Mouse (Mus musculus) heart, embryonic 16.5 days (tissue): Measurements from ENCODE around the gene Trabd2b. TPM values are rescaled to one million over a fixed set of nuclear protein-coding genes. Genes with fewer than 3 reads are reported as not detected.

Source experiments
- ATAC-seq: fragments of 200-750 bp; cut with Nextera tagmentation; replicated peaks from 2 replicates; pipeline ENCODE4 v1.8.0; 2017; ENCODE audit warnings: moderate number of reproducible peaks; ENCODE audit not compliant: insufficient read depth, low FRiP score; ENCODE audit errors: extremely low read depth
- H3K27ac ChIP-seq: fragments of 300-500 bp; sonication (generic); 2 replicates; pipeline ENCODE4 v1.5.1; 2014; ENCODE audit warnings: mild to moderate bottlenecking, low read length, control low read depth, moderate library complexity
- H3K27me3 ChIP-seq: fragments of 300-500 bp; sonication (generic); 2 replicates; pipeline ENCODE4 v1.6.1; 2014; ENCODE audit warnings: low read length, mixed read lengths; ENCODE audit not compliant: control insufficient read depth, insufficient read depth
- H3K36me3 ChIP-seq: fragments of 300-500 bp; sonication (generic); 2 replicates; pipeline ENCODE4 v1.6.1; 2014; ENCODE audit not compliant: control insufficient read depth, insufficient read depth
- H3K4me1 ChIP-seq: fragments of 300-500 bp; sonication (generic); 2 replicates; pipeline ENCODE4 v1.6.1; 2014; ENCODE audit warnings: low read length, mixed read lengths; ENCODE audit not compliant: control insufficient read depth, insufficient read depth
- H3K4me2 ChIP-seq: fragments of 300-500 bp; sonication (generic); 2 replicates; pipeline ENCODE4 v1.6.1; 2014; ENCODE audit warnings: low read depth, mild to moderate bottlenecking, control low read depth, low read length
- H3K4me3 ChIP-seq: fragments of 300-500 bp; sonication (generic); 2 replicates; pipeline ENCODE4 v1.5.1; 2014; ENCODE audit warnings: mild to moderate bottlenecking, control low read depth, low read length
- H3K9ac ChIP-seq: fragments of 300-500 bp; sonication (generic); 2 replicates; pipeline ENCODE4 v1.6.1; 2014; ENCODE audit warnings: low read length, control low read depth
- H3K9me3 ChIP-seq: fragments of 300-500 bp; sonication (generic); replicated peaks from 2 replicates; pipeline ENCODE4 v1.6.1; 2016; ENCODE audit warnings: low read length; ENCODE audit not compliant: control insufficient read depth
- WGBS: fragments of 180-500 bp; shearing (Covaris S2); extraction: QIAGEN DNeasy Blood & Tissue Kit; methylation state at CpG from one replicate; pipeline ENCODE4 v1.1.7; 2014; 5-methylcytosine and 5-hydroxymethylcytosine counted together
- polyA plus RNA-seq: library from polyadenylated mRNA; unstranded; fragments of >200 nt; fragmentation: Nextera tagmentation; extraction: Ambion mirVana; gene quantifications from 2 replicates; pipeline ENCODE4 v1.2.1, GENCODE M21; 2015

Trabd2b gene
- polyA plus RNA-seq, 1 experiment from 2014 or later, result 3.4 TPM

- no peak for ATAC-seq
- Histone ChIP-seq H3K27ac (no peak overlapping the region), H3K9ac (no peak overlapping the region), H3K4me2 (no peak overlapping the region), H3K4me1 (peaks cover 14% of the 10 kb centered on the region), H3K9me3 (no peaks in the 10 kb centered on the region), H3K36me3 (no peaks in the 10 kb centered on the region), H3K27me3 (peaks cover 63% of the 10 kb centered on the region), H3K4me3 (no peak overlapping the region)
- WGBS, result 81% methylated on average over 2 of the region's 2 CpGs
Measured at GRCm38 (mm10) chr4:114420154-114420553, 13.6 kb downstream of the Trabd2b start.

GRCm38 (mm10) chr4:114423084-114423483 is 16.6 kb downstream of the Trabd2b start:
- Histone ChIP-seq H3K36me3 (no peaks in the 10 kb centered on the region), H3K4me3 (no peak overlapping the region), H3K27me3 (peaks cover 56% of the 10 kb centered on the region), H3K4me1 (no peaks in the 10 kb centered on the region), H3K27ac (no peak overlapping the region), H3K9me3 (no peaks in the 10 kb centered on the region), H3K9ac (no peak overlapping the region), H3K4me2 (no peak overlapping the region)
- WGBS, result 70% methylated on average over 6 of the region's 6 CpGs
- ATAC-seq, result no peak

GRCm38 (mm10) chr4:114425808-114426207 is 19.3 kb downstream of the Trabd2b start:
- Histone ChIP-seq H3K9me3 (no peaks in the 10 kb centered on the region), H3K4me3 (no peak overlapping the region), H3K4me1 (no peaks in the 10 kb centered on the region), H3K9ac (no peak overlapping the region), H3K27me3 (peaks cover 33% of the 10 kb centered on the region), H3K4me2 (no peak overlapping the region), H3K36me3 (no peaks in the 10 kb centered on the region), H3K27ac (no peak overlapping the region)
- WGBS, result 44% methylated on average over 5 of the region's 5 CpGs
- no peak for ATAC-seq

GRCm38 (mm10) chr4:114432742-114433141 is 26.2 kb downstream of the Trabd2b start:
- no peak for ATAC-seq
- H3K27me3 ChIP-seq, result peaks cover 3% of the 10 kb centered on the region
- 83% methylated on average over 2 of the region's 2 CpGs for WGBS
- no peaks in the 10 kb centered on the region for H3K36me3 ChIP-seq
- no peak overlapping the region for H3K9ac ChIP-seq
- H3K4me3 ChIP-seq, result no peak overlapping the region
- H3K4me2 ChIP-seq, result no peak overlapping the region
- no peak overlapping the region for H3K27ac ChIP-seq
- H3K9me3 ChIP-seq, result no peaks in the 10 kb centered on the region
- peaks cover 9% of the 10 kb centered on the region; the same call in 1 of the 2 replicates for H3K4me1 ChIP-seq

GRCm38 (mm10) chr4:114433440-114433839 is 26.9 kb downstream of the Trabd2b start:
- H3K4me3 ChIP-seq, result no peak overlapping the region
- H3K36me3 ChIP-seq, result no peaks in the 10 kb centered on the region
- no peak overlapping the region for H3K9ac ChIP-seq
- no peak overlapping the region for H3K27ac ChIP-seq
- no peak for ATAC-seq
- no peaks in the 10 kb centered on the region for H3K27me3 ChIP-seq
- 84% methylated on average over 1 of the region's 1 CpGs for WGBS
- H3K4me2 ChIP-seq, result no peak overlapping the region
- H3K4me1 ChIP-seq, result peaks cover 9% of the 10 kb centered on the region; the same call in 1 of the 2 replicates
- H3K9me3 ChIP-seq, result no peaks in the 10 kb centered on the region

- H3K36me3 ChIP-seq, result no peaks in the 10 kb centered on the region
- peaks cover 9% of the 10 kb centered on the region; the same call in 1 of the 2 replicates for H3K4me1 ChIP-seq
- no peaks in the 10 kb centered on the region for H3K27me3 ChIP-seq
- no peak overlapping the region for H3K9ac ChIP-seq
- no peaks in the 10 kb centered on the region for H3K9me3 ChIP-seq
- no peak overlapping the region for H3K4me2 ChIP-seq
- no peak overlapping the region; the same call in 1 of the 2 replicates for H3K27ac ChIP-seq
- ATAC-seq, result no peak
- 67% methylated on average over 1 of the region's 1 CpGs for WGBS
- no peak overlapping the region for H3K4me3 ChIP-seq
Measured at GRCm38 (mm10) chr4:114434766-114435165, 28.2 kb downstream of the Trabd2b start.

GRCm38 (mm10) chr4:114435381-114435780 is 28.9 kb downstream of the Trabd2b start:
- Histone ChIP-seq H3K4me1 (peaks cover 9% of the 10 kb centered on the region; the same call in 1 of the 2 replicates), H3K36me3 (no peaks in the 10 kb centered on the region), H3K9me3 (no peaks in the 10 kb centered on the region), H3K27ac (peak overlapping the region; percentile 4; the same call in 1 of the 2 replicates), H3K9ac (no peak overlapping the region), H3K27me3 (no peaks in the 10 kb centered on the region), H3K4me2 (peak overlapping the region; percentile 13; the same call in 1 of the 2 replicates), H3K4me3 (no peak overlapping the region)
- ATAC-seq, result 0 out of 2 replicates have a peak, but pooled peaks have one; percentile 50
- WGBS, result 43% methylated on average over 7 of the region's 7 CpGs

GRCm38 (mm10) chr4:114438764-114439163 is 32.2 kb downstream of the Trabd2b start:
- no peak for ATAC-seq
- Histone ChIP-seq H3K9me3 (no peaks in the 10 kb centered on the region), H3K4me1 (peaks cover 9% of the 10 kb centered on the region; the same call in 1 of the 2 replicates), H3K4me2 (no peak overlapping the region), H3K27ac (no peak overlapping the region), H3K9ac (no peak overlapping the region), H3K27me3 (peaks cover 5% of the 10 kb centered on the region; the same call in 1 of the 2 replicates), H3K4me3 (no peak overlapping the region), H3K36me3 (no peaks in the 10 kb centered on the region)
- 58% methylated on average over 2 of the region's 2 CpGs for WGBS

- ATAC-seq, result no peak
- H3K4me2 ChIP-seq, result no peak overlapping the region
- no peaks in the 10 kb centered on the region for H3K36me3 ChIP-seq
- H3K4me1 ChIP-seq, result no peaks in the 10 kb centered on the region
- H3K27me3 ChIP-seq, result peaks cover 7% of the 10 kb centered on the region; the same call in 1 of the 2 replicates
- H3K4me3 ChIP-seq, result no peak overlapping the region
- no peak overlapping the region for H3K9ac ChIP-seq
- 38% methylated on average over 2 of the region's 2 CpGs for WGBS
- H3K27ac ChIP-seq, result no peak overlapping the region
- no peaks in the 10 kb centered on the region for H3K9me3 ChIP-seq
Measured at GRCm38 (mm10) chr4:114442186-114442585, 35.7 kb downstream of the Trabd2b start.
